ENCODE assay signal across 25 mouse cellular contexts in genomic region chr3:37858624-37859302, GRCm38 (mm10).
A peak's percentile ranks its signal among the peaks of the same experiment; 100 is the strongest.
DNase-seq lines count a peak whose midpoint lies in the region; ATAC-seq and TF ChIP-seq lines count a peak whose summit lies in the region.
"Had no signal": no experiment of that assay in that cellular context is flagged by ENCODE, and none has a peak within 500 bp of the region (broad histone marks: within the 10 kb centered on the region; RNA-seq: fewer than 3 reads in every experiment).

No protein-coding gene starts in this region.

- no peak overlapping the region for H3K4me2 ChIP-seq in midbrain, embryonic 16.5 days (ENCODE audit: low read length)
- H3K4me2 ChIP-seq in myocyte (ENCODE audit: low read depth), result no peak overlapping the region
- H3K4me2 ChIP-seq: embryonic facial prominence, embryonic 13.5 days; forebrain, embryonic 12.5 days; forebrain, embryonic 15.5 days; hindbrain, embryonic 12.5 days; hindbrain, embryonic 15.5 days had no signal

- H3K27ac ChIP-seq in midbrain, embryonic 10.5 days (replicated peaks), result no peak overlapping the region
- no peak overlapping the region for H3K27ac ChIP-seq in midbrain, embryonic 16.5 days (ENCODE audit: low read length)
- H3K27ac ChIP-seq: embryonic facial prominence, embryonic 10.5 days; embryonic facial prominence, embryonic 13.5 days; forebrain, embryonic 12.5 days; forebrain, embryonic 15.5 days; heart, adult 2 months; heart, embryonic 10.5 days; hindbrain, embryonic 12.5 days; hindbrain, embryonic 15.5 days had no signal

- H3K4me1 ChIP-seq in midbrain, embryonic 10.5 days, result no peaks in the 10 kb centered on the region
- peaks cover 4% of the 10 kb centered on the region; the same call in 1 of the 2 replicates for H3K4me1 ChIP-seq in midbrain, embryonic 16.5 days (ENCODE audit: control insufficient read depth, insufficient read depth, low read length)
- H3K4me1 ChIP-seq: forebrain, embryonic 12.5 days; hindbrain, embryonic 12.5 days had no signal

- no peak for TF ChIP-seq POLR2A in myocyte (IDR thresholded peaks at IDR 0.05; ENCODE audit: insufficient read length, low read depth)

- no peak overlapping the region for H3K4me3 ChIP-seq in midbrain, embryonic 10.5 days
- no peak overlapping the region for H3K4me3 ChIP-seq in midbrain, embryonic 16.5 days (ENCODE audit: low read depth, low read length)
- no peak overlapping the region for H3K4me3 ChIP-seq in myocyte
- H3K4me3 ChIP-seq: embryonic facial prominence, embryonic 10.5 days; embryonic facial prominence, embryonic 13.5 days; erythroblast, embryonic 14.5 days; forebrain, embryonic 12.5 days; forebrain, embryonic 15.5 days; heart, adult 2 months; heart, embryonic 10.5 days; hindbrain, embryonic 12.5 days; hindbrain, embryonic 15.5 days had no signal

- H3K79me2 ChIP-seq in myocyte (ENCODE audit: control insufficient read depth, insufficient read depth), result no peaks in the 10 kb centered on the region

- DNase-seq in layer of hippocampus, adult 9-11 months, result peak; percentile 34
- DNase-seq in layer of hippocampus, postnatal 36 days, result no peak
- DNase-seq in midbrain, embryonic 10.5 days (ENCODE audit: low spot score), result peak; percentile 7
- DNase-seq in brain, adult 2 months (ENCODE audit: low read depth, low spot score), result peak; percentile 29
- no peak for DNase-seq in adrenal gland, postnatal 10 days
- DNase-seq: adrenal gland, postnatal 14 days; cerebellum, adult 11-12 months; cerebellum, adult 8-10 months; cerebellum, postnatal 10 days; cerebellum, postnatal 36 days; embryo, embryonic 11 days; gastrocnemius, postnatal 25 days; heart, adult 2 months had no signal

- WGBS in midbrain, embryonic 10.5 days, result 88% methylated on average over 6 of the region's 6 CpGs
- 88% methylated on average over 6 of the region's 6 CpGs for WGBS in midbrain, embryonic 16.5 days

- H3K9me3 ChIP-seq in midbrain, embryonic 10.5 days (replicated peaks), result no peaks in the 10 kb centered on the region
- peaks cover 5% of the 10 kb centered on the region for H3K9me3 ChIP-seq in midbrain, embryonic 16.5 days (replicated peaks; ENCODE audit: control insufficient read depth, low read length, poor library complexity, severe bottlenecking)
- H3K9me3 ChIP-seq: embryonic facial prominence, embryonic 10.5 days; embryonic facial prominence, embryonic 13.5 days; forebrain, embryonic 12.5 days; forebrain, embryonic 15.5 days; heart, embryonic 10.5 days; hindbrain, embryonic 12.5 days; hindbrain, embryonic 15.5 days had no signal

- H3K27me3 ChIP-seq in midbrain, embryonic 10.5 days (ENCODE audit: low read depth, poor library complexity, severe bottlenecking), result no peaks in the 10 kb centered on the region
- H3K27me3 ChIP-seq in midbrain, embryonic 16.5 days (ENCODE audit: control insufficient read depth, insufficient read depth, low read depth, low read length), result no peaks in the 10 kb centered on the region
- H3K27me3 ChIP-seq in myocyte (ENCODE audit: control insufficient read depth, insufficient read depth, insufficient read length), result no peaks in the 10 kb centered on the region
- H3K27me3 ChIP-seq: embryonic facial prominence, embryonic 13.5 days; forebrain, embryonic 15.5 days; hindbrain, embryonic 12.5 days; hindbrain, embryonic 15.5 days; Patski had no signal

- H3K36me3 ChIP-seq in midbrain, embryonic 10.5 days, result no peaks in the 10 kb centered on the region
- no peaks in the 10 kb centered on the region for H3K36me3 ChIP-seq in midbrain, embryonic 16.5 days (ENCODE audit: control insufficient read depth, insufficient read depth, low read length)
- H3K36me3 ChIP-seq in myocyte (ENCODE audit: control insufficient read depth, insufficient read depth), result no peaks in the 10 kb centered on the region
- H3K36me3 ChIP-seq: embryonic facial prominence, embryonic 10.5 days; embryonic facial prominence, embryonic 13.5 days; forebrain, embryonic 12.5 days; forebrain, embryonic 15.5 days; heart, embryonic 10.5 days; hindbrain, embryonic 12.5 days; hindbrain, embryonic 15.5 days had no signal

- no peak for ATAC-seq in midbrain, embryonic 16.5 days
- ATAC-seq: CD4-positive, CD25-positive, alpha-beta regulatory T cell, adult 4 months; forebrain, embryonic 15.5 days; Patski had no signal

- H3K9ac ChIP-seq in midbrain, embryonic 16.5 days (ENCODE audit: low read depth, low read length), result no peak overlapping the region
- H3K9ac ChIP-seq: embryonic facial prominence, embryonic 13.5 days; forebrain, embryonic 12.5 days; forebrain, embryonic 15.5 days; hindbrain, embryonic 12.5 days; hindbrain, embryonic 15.5 days had no signal

- no peak overlapping the region for H3ac ChIP-seq in myocyte (ENCODE audit: control insufficient read depth, insufficient read length)

TF ChIP-seq in myocyte, 11 proteins besides CTCF, POLR2A, EP300 and RAD21:
- TF ChIP-seq SRF (IDR thresholded peaks at IDR 0.05; ENCODE audit: control insufficient read depth, insufficient read length, low read depth), result no peak
- no peak for TF ChIP-seq USF1 (IDR thresholded peaks at IDR 0.05; ENCODE audit: low read depth)
- TF ChIP-seq POLR2AphosphoS2 (IDR thresholded peaks at IDR 0.05; ENCODE audit: insufficient read length, low read depth), result no peak
- peak; percentile 1 for TF ChIP-seq TCF3 (IDR thresholded peaks at IDR 0.05; ENCODE audit: insufficient read length, low read depth)
- peak; percentile 23; the same call in 1 of the 2 replicates for TF ChIP-seq CEBPB (IDR thresholded peaks at IDR 0.05; ENCODE audit: insufficient read depth, poor library complexity, severe bottlenecking)
- TF ChIP-seq MAX (IDR thresholded peaks at IDR 0.05; ENCODE audit: low read depth), result no peak
- no peak for TF ChIP-seq MYOG (IDR thresholded peaks at IDR 0.05; ENCODE audit: control insufficient read depth in 1 of 3, insufficient read depth in 1 of 3, insufficient read length in 2 of 3, low read depth in 2 of 3)
- TF ChIP-seq MYOD1 (IDR thresholded peaks at IDR 0.05; ENCODE audit: control insufficient read depth in 1 of 3, insufficient read length in 2 of 3, low read depth in 2 of 3), result peak; percentile 75 to 84 (median 84)

Comparison
In these comparisons a context has a peak if more than half of its experiments do, and no peak if none do; other contexts are left out.
1. DNase-seq: peak in layer of hippocampus, adult 9-11 months (single experiment), midbrain, embryonic 10.5 days (single experiment) and brain, adult 2 months (single experiment); none in layer of hippocampus, postnatal 36 days (0 of 2) and adrenal gland, postnatal 10 days (single experiment).